Mouse (Mus musculus): Measurements from ENCODE around the gene Trim62. TPM values are rescaled to one million over a fixed set of nuclear protein-coding genes. Genes with fewer than 3 reads are reported as not detected.

Trim62 gene
- polyA plus RNA-seq (2015; fragmentation: Nextera tagmentation; extraction: Ambion mirVana), result 2.1 and 2.8 TPM in 2 replicates

DNA sequence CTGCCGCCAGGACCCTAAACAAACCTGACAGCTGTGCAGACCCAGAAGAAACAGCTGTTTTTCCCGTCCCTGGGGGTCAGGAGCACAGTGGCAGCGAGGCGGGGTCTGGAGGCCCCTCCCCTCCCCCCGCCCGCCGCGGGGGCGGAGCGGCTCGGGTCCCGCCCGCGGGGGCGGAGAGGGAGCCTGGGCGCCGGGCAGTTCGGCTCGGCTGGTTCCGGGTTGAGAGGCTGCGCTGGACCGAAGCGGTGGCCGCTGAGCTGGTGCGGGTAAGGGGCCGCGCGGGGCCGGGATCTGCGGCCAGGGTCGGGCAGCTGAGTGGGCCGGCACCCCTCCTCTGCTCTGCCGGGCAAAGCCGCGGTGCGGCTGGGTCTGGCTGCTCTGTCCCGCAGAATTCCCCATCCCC lies at the start of gene Trim62:
Gene Trim62 (plus strand): TSS at position 202 of the 403 bp plus-strand sequence.
- H3K27me3 ChIP-seq (replicated peaks; ENCODE audit: control insufficient read depth, insufficient read depth, low read length), result 0 out of 2 replicates have a peak, but pooled peaks cover 4% of the 10 kb centered on the region
- no peaks in the 10 kb centered on the region for H3K36me3 ChIP-seq (ENCODE audit: control insufficient read depth, insufficient read depth)
- H3K4me1 ChIP-seq (replicated peaks; ENCODE audit: control insufficient read depth, insufficient read depth, low read length), result peaks cover 10% of the 10 kb centered on the region; the same call in 1 of the 2 replicates
- peak within 1 kb of the TSS; percentile 100 for H3K4me2 ChIP-seq (replicated peaks; ENCODE audit: low read depth)
- peak; percentile 63 for ATAC-seq
- peak within 1 kb of the TSS; percentile 61 for H3K4me3 ChIP-seq (ENCODE audit: low read depth, low read length)
- under 1% methylated on average over 29 of the region's 37 CpGs for WGBS
- TF ChIP-seq CTCF (IDR thresholded peaks at IDR 0.05; ENCODE audit: low read depth), result peak; percentile 35; the same call in 1 of the 2 replicates
- H3K27ac ChIP-seq (ENCODE audit: low read depth, low read length), result no peak within 1 kb of the TSS
- H3K9me3 ChIP-seq (ENCODE audit: control insufficient read depth), result no peaks in the 10 kb centered on the region
- peak within 1 kb of the TSS; percentile 38 for H3K9ac ChIP-seq (ENCODE audit: low read depth, low read length)

GRCm38 (mm10) chr4:128838202-128838601 lies 45.2 kb upstream of the Trim62 start:
- Histone ChIP-seq H3K9ac (ENCODE audit: low read depth, low read length) (no peak overlapping the region), H3K9me3 (ENCODE audit: control insufficient read depth) (no peaks in the 10 kb centered on the region), H3K4me1 (replicated peaks; ENCODE audit: control insufficient read depth, insufficient read depth, low read length) (no peaks in the 10 kb centered on the region), H3K36me3 (ENCODE audit: control insufficient read depth, insufficient read depth) (no peaks in the 10 kb centered on the region), H3K4me2 (replicated peaks; ENCODE audit: low read depth) (no peak overlapping the region), H3K27me3 (replicated peaks; ENCODE audit: control insufficient read depth, insufficient read depth, low read length) (no peaks in the 10 kb centered on the region), H3K27ac (ENCODE audit: low read depth, low read length) (no peak overlapping the region), H3K4me3 (ENCODE audit: low read depth, low read length) (no peak overlapping the region)
- no peak for ATAC-seq
- TF ChIP-seq CTCF (IDR thresholded peaks at IDR 0.05; ENCODE audit: low read depth), result no peak
- 54% methylated on average over 5 of the region's 5 CpGs for WGBS

DNA sequence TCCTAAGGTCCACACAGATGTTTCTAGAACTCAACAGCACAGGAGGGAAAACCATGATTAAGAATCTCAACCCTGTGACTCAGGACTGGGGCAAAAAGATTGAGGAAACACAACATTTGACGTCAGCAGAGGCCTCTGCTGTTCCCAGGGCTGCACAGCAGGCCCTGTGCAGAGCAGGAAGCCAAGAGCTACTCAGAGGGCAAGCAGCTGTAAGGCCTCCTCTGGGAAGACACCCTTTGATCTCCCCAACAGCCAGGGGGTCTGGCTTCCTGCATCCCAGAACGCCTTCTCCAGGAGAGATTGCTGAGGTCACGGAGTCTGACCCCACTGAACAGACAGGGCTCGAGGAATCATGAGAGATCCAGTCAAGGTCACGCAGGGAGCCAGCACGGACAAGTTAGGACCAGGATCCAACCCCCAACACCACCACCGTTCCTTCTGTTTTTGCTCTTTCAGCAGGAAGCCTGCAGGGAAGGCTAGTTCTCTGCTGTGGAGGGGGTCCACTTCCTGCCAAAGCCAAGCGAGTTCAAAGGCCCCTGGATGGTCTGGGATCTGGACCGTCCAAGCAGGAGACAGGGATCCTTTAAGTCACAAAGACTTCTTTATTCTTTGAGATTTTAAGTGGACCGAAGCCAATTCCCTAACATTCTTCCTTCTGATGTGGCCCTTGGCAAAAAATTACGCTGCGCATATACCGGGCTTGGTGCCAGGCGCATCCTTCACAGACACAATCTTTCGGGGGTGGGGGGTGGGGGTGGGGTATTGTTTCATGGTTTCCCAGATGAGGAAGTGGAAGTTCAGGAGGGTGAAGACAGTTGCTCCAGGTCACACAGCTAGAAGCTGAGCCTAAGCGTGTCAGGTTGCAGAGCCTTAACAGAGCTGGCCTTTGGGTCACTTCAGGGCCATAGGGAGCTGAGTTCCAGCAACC lies 43.3 kb upstream of the Trim62 start:
- 44% methylated on average over 16 of the region's 16 CpGs for WGBS
- no peak overlapping the region for H3K4me2 ChIP-seq (replicated peaks; ENCODE audit: low read depth)

DNA sequence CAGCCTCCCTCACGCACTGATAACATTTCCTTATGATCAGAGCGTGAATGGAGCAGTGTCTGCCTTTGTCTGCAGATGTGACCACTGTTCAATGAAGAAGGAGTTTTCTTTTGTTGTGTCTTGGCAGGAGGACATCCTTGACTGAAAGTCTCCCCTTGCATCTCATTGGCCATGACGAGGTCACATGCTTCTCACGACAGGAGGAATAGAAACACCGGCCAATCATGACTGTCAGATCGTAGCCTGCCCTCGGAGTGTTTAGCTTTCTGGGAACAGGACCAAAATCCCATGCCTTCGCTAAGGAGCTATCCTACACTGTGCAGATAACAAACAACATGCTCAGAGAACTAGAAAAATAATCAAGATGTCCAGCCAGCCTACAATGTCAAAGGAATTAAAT lies 42.1 kb upstream of the Trim62 start:
- WGBS, result 57% methylated on average over 8 of the region's 8 CpGs
- Histone ChIP-seq H3K4me1 (replicated peaks; ENCODE audit: control insufficient read depth, insufficient read depth, low read length) (no peaks in the 10 kb centered on the region), H3K9ac (ENCODE audit: low read depth, low read length) (no peak overlapping the region), H3K4me2 (replicated peaks; ENCODE audit: low read depth) (no peak overlapping the region), H3K27me3 (replicated peaks; ENCODE audit: control insufficient read depth, insufficient read depth, low read length) (no peaks in the 10 kb centered on the region), H3K36me3 (ENCODE audit: control insufficient read depth, insufficient read depth) (no peaks in the 10 kb centered on the region), H3K27ac (ENCODE audit: low read depth, low read length) (no peak overlapping the region), H3K9me3 (ENCODE audit: control insufficient read depth) (no peaks in the 10 kb centered on the region), H3K4me3 (ENCODE audit: low read depth, low read length) (no peak overlapping the region)
- TF ChIP-seq CTCF (IDR thresholded peaks at IDR 0.05; ENCODE audit: low read depth), result no peak
- no peak for ATAC-seq

More for the DNA sequence above, 43.3 kb upstream of the Trim62 start:
- TF ChIP-seq CTCF (IDR thresholded peaks at IDR 0.05; ENCODE audit: low read depth), result 0 out of 2 replicates have a peak, but pooled peaks have one; percentile 7
- Histone ChIP-seq H3K9me3 (ENCODE audit: control insufficient read depth) (no peaks in the 10 kb centered on the region), H3K9ac (ENCODE audit: low read depth, low read length) (no peak overlapping the region), H3K27me3 (replicated peaks; ENCODE audit: control insufficient read depth, insufficient read depth, low read length) (no peaks in the 10 kb centered on the region), H3K27ac (ENCODE audit: low read depth, low read length) (peak overlapping the region; percentile 66), H3K36me3 (ENCODE audit: control insufficient read depth, insufficient read depth) (no peaks in the 10 kb centered on the region), H3K4me3 (ENCODE audit: low read depth, low read length) (no peak overlapping the region), H3K4me1 (replicated peaks; ENCODE audit: control insufficient read depth, insufficient read depth, low read length) (no peaks in the 10 kb centered on the region)
- ATAC-seq, result peak; percentile 37; the same call in 1 of the 2 replicates

GRCm38 (mm10) chr4:128844566-128844965 lies 38.8 kb upstream of the Trim62 start:
- ATAC-seq, result no peak
- no peak overlapping the region for H3K27ac ChIP-seq (ENCODE audit: low read depth, low read length)

GRCm38 (mm10) chr4:128845367-128845973 lies 37.9 kb upstream of the Trim62 start:
- no peaks in the 10 kb centered on the region for H3K9me3 ChIP-seq (ENCODE audit: control insufficient read depth)
- H3K36me3 ChIP-seq (ENCODE audit: control insufficient read depth, insufficient read depth), result no peaks in the 10 kb centered on the region
- no peak for ATAC-seq
- WGBS, result 56% methylated on average over 12 of the region's 12 CpGs
- no peaks in the 10 kb centered on the region for H3K27me3 ChIP-seq (replicated peaks; ENCODE audit: control insufficient read depth, insufficient read depth, low read length)
- H3K9ac ChIP-seq (ENCODE audit: low read depth, low read length), result no peak overlapping the region
- no peaks in the 10 kb centered on the region for H3K4me1 ChIP-seq (replicated peaks; ENCODE audit: control insufficient read depth, insufficient read depth, low read length)
- no peak overlapping the region for H3K27ac ChIP-seq (ENCODE audit: low read depth, low read length)
- H3K4me3 ChIP-seq (ENCODE audit: low read depth, low read length), result no peak overlapping the region
- H3K4me2 ChIP-seq (replicated peaks; ENCODE audit: low read depth), result no peak overlapping the region
- no peak for TF ChIP-seq CTCF (IDR thresholded peaks at IDR 0.05; ENCODE audit: low read depth)

More at GRCm38 (mm10) chr4:128844566-128844965, 38.8 kb upstream of the Trim62 start:
- WGBS, result 28% methylated on average over 13 of the region's 13 CpGs
- Histone ChIP-seq H3K9me3 (ENCODE audit: control insufficient read depth) (no peaks in the 10 kb centered on the region), H3K4me2 (replicated peaks; ENCODE audit: low read depth) (no peak overlapping the region), H3K9ac (ENCODE audit: low read depth, low read length) (no peak overlapping the region), H3K4me1 (replicated peaks; ENCODE audit: control insufficient read depth, insufficient read depth, low read length) (no peaks in the 10 kb centered on the region), H3K36me3 (ENCODE audit: control insufficient read depth, insufficient read depth) (no peaks in the 10 kb centered on the region), H3K4me3 (ENCODE audit: low read depth, low read length) (no peak overlapping the region), H3K27me3 (replicated peaks; ENCODE audit: control insufficient read depth, insufficient read depth, low read length) (no peaks in the 10 kb centered on the region)
- TF ChIP-seq CTCF (IDR thresholded peaks at IDR 0.05; ENCODE audit: low read depth), result no peak

All from intestine, postnatal 0 days (tissue).